Mouse (Mus musculus) G1E (cell line): ENCODE measurements around the gene Ddx39b. TPM values are rescaled to one million over a fixed set of nuclear protein-coding genes. Genes with fewer than 3 reads are reported as not detected.

Experiments
- ATAC-seq: 2 replicates; pipeline ENCODE4 v1.8.0; 2016; ENCODE audit warnings: mild to moderate bottlenecking; ENCODE audit not compliant: insufficient number of reproducible peaks, poor library complexity, low FRiP score, severe bottlenecking; ENCODE audit errors: extremely low read depth
- DNase-seq: peaks from one replicate; pipeline ENCODE4 v3.0.0; 2012; ENCODE audit warnings: low spot score
- H3K27me3 ChIP-seq: 2 replicates; pipeline ENCODE4 v1.6.1; 2012; ENCODE audit warnings: mild to moderate bottlenecking, low read length, inconsistent platforms; ENCODE audit not compliant: insufficient read depth
- H3K36me3 ChIP-seq: replicated peaks from 2 replicates; pipeline ENCODE3; 2012; ENCODE audit warnings: mild to moderate bottlenecking, inconsistent platforms
- H3K4me1 ChIP-seq: 2 replicates; pipeline ENCODE4 v1.6.1; 2012; ENCODE audit warnings: low read depth, low read length, inconsistent platforms, mixed read lengths; ENCODE audit not compliant: insufficient read depth
- H3K4me3 ChIP-seq: 2 replicates; pipeline ENCODE4 v1.5.1; 2012; ENCODE audit warnings: low read depth, mild to moderate bottlenecking, inconsistent platforms, low read length, moderate library complexity, mixed read lengths
- H3K9me3 ChIP-seq: replicated peaks from 2 replicates; pipeline ENCODE4 v1.6.1; 2012; ENCODE audit warnings: inconsistent platforms
- CTCF ChIP-seq: IDR thresholded peaks from 2 replicates; pipeline ENCODE4 v1.5.1; 2012; ENCODE audit warnings: low read depth, low read length, inconsistent platforms, mixed read lengths
- GATA1 ChIP-seq: IDR thresholded peaks from 2 replicates; pipeline ENCODE4 v1.6.1; 2012; ENCODE audit warnings: borderline replicate concordance, low read length, inconsistent platforms, mixed read lengths
- GATA2 ChIP-seq: IDR thresholded peaks from 2 replicates; pipeline ENCODE4 v1.6.1; 2012; ENCODE audit warnings: low read depth, low read length, inconsistent platforms, borderline replicate concordance
- POLR2AphosphoS5 ChIP-seq: IDR thresholded peaks from 2 replicates; pipeline ENCODE4 v1.6.1; 2012; ENCODE audit warnings: low read depth, low read length, inconsistent platforms; ENCODE audit not compliant: insufficient replicate concordance
- TAL1 ChIP-seq: conservative IDR thresholded peaks from 2 replicates; pipeline ENCODE4 v1.6.1; 2012; ENCODE audit warnings: low read depth, low read length, inconsistent platforms, mixed read lengths
- polyA plus RNA-seq: library from polyadenylated mRNA; stranded (reverse); fragments of >175 nt; gene quantifications from 2 replicates; pipeline ENCODE4 v1.2.3, GENCODE M21; 2012
- total RNA-seq, 2 experiments: library from RNA; stranded (forward) in 1 of 2; stranded (reverse) in 1 of 2; fragments of 200-1000 nt in 1 of 2; fragments of >200 nt in 1 of 2; fragmentation: Nextera tagmentation in 1 of 2; gene quantifications; 2 replicates each; pipeline ENCODE4 v1.2.3; 2014 to 2017

Ddx39b gene
- total and polyA plus RNA-seq, 3 experiments: 174 to 424 (median 362) TPM

GRCm38 (mm10) chr17:35267399-35268086 lies 26.0 kb downstream of the Ddx39b start:
- ATAC-seq: no peak

DNA sequence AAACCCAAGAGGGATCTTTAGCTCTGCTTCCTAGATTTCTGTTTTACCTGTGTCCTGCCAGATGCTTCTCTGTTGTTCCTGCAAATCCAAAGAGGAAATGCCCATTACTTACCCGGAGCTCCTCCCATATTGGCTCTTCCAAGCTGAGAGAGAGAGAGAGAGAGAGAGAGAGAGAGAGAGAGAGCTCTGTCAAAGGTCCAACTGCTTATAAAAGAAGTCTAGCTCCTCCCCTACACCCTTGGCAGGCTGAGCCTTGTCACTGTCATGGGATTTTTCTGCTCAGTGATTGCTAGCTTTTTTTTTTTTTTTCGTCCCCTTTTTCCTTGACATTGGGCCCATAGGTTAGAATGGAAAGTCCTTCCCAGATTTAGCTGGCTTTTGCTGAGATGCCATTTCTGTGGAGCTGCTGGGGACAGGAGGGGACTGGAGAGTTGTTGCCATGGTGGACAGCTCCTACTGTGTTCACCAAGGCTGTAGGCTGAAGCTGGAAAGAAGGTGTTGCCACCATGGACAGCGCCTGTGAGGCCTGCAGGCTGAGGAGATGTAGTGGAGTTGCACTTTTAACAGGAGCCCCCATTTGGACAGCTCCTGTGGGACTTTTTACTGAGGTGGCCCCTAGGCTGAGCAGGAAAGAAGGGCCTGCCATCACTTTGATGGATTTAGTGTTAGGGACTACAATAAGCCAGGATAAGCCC lies 28.3 kb downstream of the Ddx39b start:
- peaks cover 26% of the 10 kb centered on the region for H3K36me3 ChIP-seq
- DNase-seq (no peak), ATAC-seq (no peak)

More at GRCm38 (mm10) chr17:35267399-35268086, 26.0 kb downstream of the Ddx39b start:
- Histone ChIP-seq H3K4me1 (peaks cover 14% of the 10 kb centered on the region), H3K9me3 (no peaks in the 10 kb centered on the region), H3K4me3 (no peak overlapping the region), H3K36me3 (peaks cover 35% of the 10 kb centered on the region), H3K27me3 (peaks cover 2% of the 10 kb centered on the region; the same call in 1 of the 2 replicates)
- DNase-seq: no peak
- no peak for TF ChIP-seq GATA2
- no peak for TF ChIP-seq CTCF
- TF ChIP-seq POLR2AphosphoS5: no peak
- TF ChIP-seq GATA1: no peak
- TF ChIP-seq TAL1: no peak

DNA sequence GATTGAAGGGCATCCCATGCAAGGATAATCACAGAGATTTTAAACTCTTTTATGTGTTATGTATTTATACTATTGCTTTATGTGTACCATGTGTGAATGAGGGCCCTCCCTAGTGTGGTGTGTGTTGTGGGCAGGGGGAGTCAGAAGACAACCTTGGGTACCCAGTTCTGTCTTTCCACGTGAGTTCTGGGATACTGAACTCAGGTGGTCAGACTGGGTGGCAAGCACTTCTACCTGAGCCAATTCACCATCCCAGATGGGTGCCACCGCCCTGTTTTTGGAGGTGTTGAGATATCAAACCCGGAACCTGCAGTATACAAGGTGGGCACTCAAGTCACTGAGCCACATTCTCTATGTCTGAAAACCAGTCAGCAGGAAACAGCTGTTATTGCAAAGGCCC lies 30.7 kb downstream of the Ddx39b start:
- no peak overlapping the region for H3K4me3 ChIP-seq
- DNase-seq (no peak), ATAC-seq (no peak)
- peaks cover 11% of the 10 kb centered on the region for H3K4me1 ChIP-seq
- no peak for TF ChIP-seq CTCF
- no peak for TF ChIP-seq TAL1
- TF ChIP-seq GATA1: no peak
- no peak for TF ChIP-seq POLR2AphosphoS5
- no peak for TF ChIP-seq GATA2
- peaks cover 6% of the 10 kb centered on the region for H3K36me3 ChIP-seq
- H3K27me3 ChIP-seq: peaks cover 28% of the 10 kb centered on the region
- H3K9me3 ChIP-seq: peaks cover 8% of the 10 kb centered on the region

More for the DNA sequence above, 28.3 kb downstream of the Ddx39b start:
- TF ChIP-seq TAL1: no peak
- TF ChIP-seq POLR2AphosphoS5: no peak
- TF ChIP-seq CTCF: no peak
- no peak for TF ChIP-seq GATA1
- no peak for TF ChIP-seq GATA2
- H3K4me1 ChIP-seq: peaks cover 9% of the 10 kb centered on the region
- H3K9me3 ChIP-seq: peaks cover 8% of the 10 kb centered on the region
- peaks cover 5% of the 10 kb centered on the region; the same call in 1 of the 2 replicates for H3K27me3 ChIP-seq
- H3K4me3 ChIP-seq: no peak overlapping the region

DNA sequence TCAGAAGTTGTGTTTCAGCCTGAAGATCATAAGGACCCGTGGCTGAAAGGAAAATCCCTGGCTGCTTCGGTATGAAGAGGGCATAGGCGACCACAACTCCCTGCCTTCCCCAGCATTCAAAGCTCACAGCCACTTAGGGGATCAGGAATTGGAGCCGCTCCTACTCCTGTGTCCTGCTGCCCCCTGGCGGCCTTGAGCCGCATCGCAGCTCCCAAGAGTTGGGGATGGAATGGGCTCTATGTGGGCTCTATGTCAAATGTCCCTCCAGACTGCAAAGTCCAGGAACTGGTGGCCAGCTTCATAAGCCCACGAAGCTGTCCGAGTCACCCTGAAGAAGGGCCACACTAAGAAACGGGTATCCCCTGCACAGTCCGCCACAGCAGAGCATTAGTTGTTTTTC lies 33.2 kb downstream of the Ddx39b start:
- TF ChIP-seq CTCF (peak; percentile 94), POLR2AphosphoS5 (no peak)
- DNase-seq (no peak), ATAC-seq (peak; percentile 15; the same call in 1 of the 2 replicates)
- Histone ChIP-seq H3K4me1 (peaks cover 13% of the 10 kb centered on the region), H3K27me3 (peaks cover 45% of the 10 kb centered on the region), H3K9me3 (peaks cover 8% of the 10 kb centered on the region), H3K36me3 (no peaks in the 10 kb centered on the region), H3K4me3 (no peak overlapping the region)

DNA sequence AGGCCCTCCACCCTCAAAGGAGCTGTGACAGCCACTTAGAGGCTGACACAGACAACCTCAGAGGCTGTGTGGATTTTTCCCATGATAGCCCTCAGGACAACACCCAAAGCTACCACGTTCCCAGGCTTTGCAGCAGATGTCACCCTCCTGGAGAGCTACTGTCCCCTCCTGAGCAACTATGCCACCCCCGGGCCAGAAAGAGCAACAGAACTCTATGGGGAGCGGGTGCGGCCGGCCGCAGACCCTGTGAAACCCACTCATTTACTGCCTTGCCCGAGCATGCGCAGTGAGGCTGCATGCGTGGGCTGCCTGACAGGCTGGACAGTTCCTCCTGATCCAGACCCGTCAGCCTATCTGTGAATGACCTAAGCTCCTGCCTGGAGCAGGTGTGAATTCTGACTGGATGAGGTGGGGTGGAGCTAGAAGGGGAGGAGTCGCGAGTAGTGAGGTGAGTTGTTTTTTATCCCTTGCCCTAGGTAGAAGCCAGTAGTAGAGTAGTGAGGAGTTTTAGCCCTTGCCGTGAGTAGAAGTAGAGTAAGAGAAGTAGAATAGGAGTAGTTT lies 34.8 kb downstream of the Ddx39b start:
- Histone ChIP-seq H3K4me3 (no peak overlapping the region), H3K27me3 (peaks cover 49% of the 10 kb centered on the region), H3K4me1 (peaks cover 13% of the 10 kb centered on the region), H3K36me3 (no peaks in the 10 kb centered on the region), H3K9me3 (peaks cover 8% of the 10 kb centered on the region)
- no peak for ATAC-seq
- DNase-seq: no peak
- no peak for TF ChIP-seq GATA2
- no peak for TF ChIP-seq GATA1
- no peak for TF ChIP-seq TAL1

DNA sequence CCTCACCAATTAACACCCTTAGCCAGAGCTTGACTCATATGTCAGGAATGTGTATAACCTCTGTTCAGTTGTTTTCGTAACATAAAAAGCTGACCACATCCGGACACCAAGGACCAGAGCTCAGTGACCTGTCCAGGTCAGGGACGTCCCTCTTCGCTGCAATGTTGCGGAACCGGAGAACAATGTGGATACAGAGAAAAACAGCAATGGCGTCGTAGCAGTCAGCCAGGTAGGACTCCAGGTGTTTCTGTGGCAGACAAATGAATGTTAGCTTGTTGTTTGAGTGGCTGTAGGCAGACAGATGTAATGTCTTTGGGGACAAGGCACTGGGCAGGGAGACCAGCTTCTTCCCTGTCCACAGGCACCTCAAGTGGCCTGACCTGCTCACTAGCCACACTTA lies 36.5 kb downstream of the Ddx39b start:
- DNase-seq: no peak
- peaks cover 13% of the 10 kb centered on the region for H3K4me1 ChIP-seq
- peaks cover 47% of the 10 kb centered on the region for H3K27me3 ChIP-seq
- H3K4me3 ChIP-seq: no peak overlapping the region
- ATAC-seq: no peak
- TF ChIP-seq CTCF: no peak
- TF ChIP-seq POLR2AphosphoS5: no peak
- TF ChIP-seq GATA2: no peak
- no peak for TF ChIP-seq GATA1
- TF ChIP-seq TAL1: no peak
- peaks cover 4% of the 10 kb centered on the region for H3K9me3 ChIP-seq
- no peaks in the 10 kb centered on the region for H3K36me3 ChIP-seq
